Mouse (Mus musculus) retina, embryonic 14.5 days (tissue): ENCODE data around the gene Fam178b.
A peak's percentile ranks its signal among the peaks of the same experiment; 100 is the strongest.

Source experiments
- DNase-seq: peaks from one replicate; pipeline ENCODE4 v3.0.0-alpha.2; 2015; ENCODE audit warnings: low spot score

The Fam178b gene

DNA sequence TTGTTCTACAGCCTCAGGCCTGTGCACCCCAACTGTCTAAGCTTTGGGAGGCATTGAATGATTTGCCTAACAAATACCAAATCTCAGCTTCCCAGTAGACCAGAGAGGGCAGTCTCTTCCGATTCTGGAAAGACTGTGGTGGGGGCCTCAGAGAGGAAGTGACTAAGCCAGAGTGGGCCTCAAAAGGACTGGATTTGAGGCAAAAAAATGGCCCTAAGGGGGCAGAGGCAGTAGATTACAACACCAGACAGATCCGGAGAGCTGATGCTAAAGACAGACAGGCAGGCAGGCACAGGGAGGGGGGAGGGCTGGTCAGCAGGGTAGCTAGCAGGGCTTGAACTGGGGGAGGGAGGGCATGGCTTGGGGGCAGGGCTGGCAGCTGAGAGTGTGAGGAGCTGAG, 116.6 kb downstream of the Fam178b start:
- no peak for DNase-seq

GRCm38 (mm10) chr1:36564101-36564500, 118.9 kb downstream of the Fam178b start:
- DNase-seq = no peak

DNA sequence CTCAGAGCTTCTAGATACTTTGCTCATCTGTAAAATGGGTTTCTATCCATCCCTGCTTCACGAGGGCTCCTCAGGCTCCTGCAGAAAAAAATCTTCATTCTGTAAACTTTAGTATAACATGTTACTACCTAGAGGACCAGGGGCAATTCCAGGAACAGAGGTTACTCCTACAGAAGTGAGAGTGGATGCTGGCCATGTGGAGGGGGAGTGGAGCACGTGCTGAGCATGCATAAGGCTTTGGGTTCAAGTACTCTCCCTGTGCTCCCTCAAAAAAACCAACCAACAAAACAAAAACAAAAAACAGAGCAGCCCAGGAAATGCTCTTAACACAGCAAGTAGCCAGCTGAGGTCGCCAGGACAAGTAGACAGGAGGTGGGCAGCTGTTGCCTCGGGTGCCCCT, 119.4 kb downstream of the Fam178b start:
- DNase-seq = no peak

DNA sequence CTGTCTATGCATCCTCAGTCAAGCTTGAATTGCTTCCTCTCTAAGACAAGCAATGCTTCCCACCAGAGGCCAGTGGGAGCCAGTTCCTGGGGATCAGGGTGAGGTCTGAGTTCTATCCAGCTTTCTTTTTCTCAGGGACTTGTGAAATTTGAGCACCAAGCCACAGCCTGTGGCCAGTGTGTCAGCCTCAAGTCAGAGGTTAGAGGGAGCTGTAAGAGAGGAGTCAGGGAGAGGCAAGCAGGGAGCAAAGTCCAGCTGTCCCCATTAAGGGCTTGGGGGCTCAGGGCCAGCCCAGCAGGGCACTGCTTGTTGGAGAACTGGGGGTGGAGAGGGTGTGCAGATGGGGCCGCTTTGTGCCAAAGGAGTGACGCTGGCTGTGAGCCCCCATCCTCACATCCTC, 119.8 kb downstream of the Fam178b start:
- no peak for DNase-seq

- no peak for DNase-seq
Observed at GRCm38 (mm10) chr1:36562388-36562787, 120.6 kb downstream of the Fam178b start.

GRCm38 (mm10) chr1:36560903-36561302, 122.1 kb downstream of the Fam178b start:
- no peak for DNase-seq

- no peak for DNase-seq
Observed at GRCm38 (mm10) chr1:36559888-36560287, 123.1 kb downstream of the Fam178b start.

- peak; percentile 47 for DNase-seq
Observed at GRCm38 (mm10) chr1:36559256-36559655, 123.7 kb downstream of the Fam178b start.

GRCm38 (mm10) chr1:36558031-36558993, 124.7 kb downstream of the Fam178b start, which contains the start of gene Sema4c:
Gene Sema4c, minus strand, starts transcription at chr1:36558349.
- peak; percentile 78 for DNase-seq

- DNase-seq = peak; percentile 75
Observed at GRCm38 (mm10) chr1:36557457-36558011, 125.4 kb downstream of the Fam178b start.

DNA sequence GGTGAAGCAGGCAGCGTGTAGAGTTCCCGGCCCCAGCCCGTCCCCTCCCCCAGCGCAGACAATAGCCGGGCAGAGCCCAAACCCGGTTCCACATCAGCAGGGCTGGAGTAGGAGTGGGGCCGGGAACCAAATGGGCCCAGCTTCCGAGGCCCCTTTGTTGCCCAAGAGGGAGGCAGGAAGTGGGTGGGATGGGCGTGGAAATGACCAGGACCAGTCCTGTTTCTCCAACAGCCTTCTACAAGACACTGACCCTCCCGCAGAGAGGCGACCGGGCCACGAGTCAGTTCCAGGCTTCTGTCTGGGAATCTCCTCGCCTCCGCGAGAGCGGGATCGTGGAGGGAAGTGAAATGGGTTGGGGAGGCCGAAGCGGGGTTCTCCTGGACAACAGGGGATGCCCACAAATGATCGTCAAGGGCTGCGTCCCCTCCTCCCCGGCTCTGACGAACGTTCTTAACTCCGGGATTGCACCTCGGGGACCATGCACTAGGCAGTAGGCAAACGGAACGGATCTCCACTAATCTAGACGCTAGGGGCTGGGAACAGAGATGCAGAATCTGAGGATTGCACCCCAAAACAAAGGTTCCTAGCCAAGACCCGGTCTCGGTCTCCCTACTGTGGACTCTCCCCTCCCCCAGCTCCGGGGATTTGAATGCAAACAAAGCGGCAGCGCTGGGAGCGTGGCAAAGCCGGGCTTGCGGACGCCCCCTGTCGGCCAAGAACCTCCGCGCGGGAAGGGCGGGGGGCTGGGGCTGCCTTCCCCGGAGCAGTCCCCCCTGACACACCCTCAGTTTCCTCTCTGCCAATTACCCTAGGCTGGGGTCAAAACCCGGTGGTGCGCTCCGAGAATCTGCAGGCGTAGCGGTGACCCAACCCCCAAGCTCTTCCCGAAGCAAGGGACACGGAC, 126.2 kb downstream of the Fam178b start:
- peak; percentile 96 for DNase-seq

DNA sequence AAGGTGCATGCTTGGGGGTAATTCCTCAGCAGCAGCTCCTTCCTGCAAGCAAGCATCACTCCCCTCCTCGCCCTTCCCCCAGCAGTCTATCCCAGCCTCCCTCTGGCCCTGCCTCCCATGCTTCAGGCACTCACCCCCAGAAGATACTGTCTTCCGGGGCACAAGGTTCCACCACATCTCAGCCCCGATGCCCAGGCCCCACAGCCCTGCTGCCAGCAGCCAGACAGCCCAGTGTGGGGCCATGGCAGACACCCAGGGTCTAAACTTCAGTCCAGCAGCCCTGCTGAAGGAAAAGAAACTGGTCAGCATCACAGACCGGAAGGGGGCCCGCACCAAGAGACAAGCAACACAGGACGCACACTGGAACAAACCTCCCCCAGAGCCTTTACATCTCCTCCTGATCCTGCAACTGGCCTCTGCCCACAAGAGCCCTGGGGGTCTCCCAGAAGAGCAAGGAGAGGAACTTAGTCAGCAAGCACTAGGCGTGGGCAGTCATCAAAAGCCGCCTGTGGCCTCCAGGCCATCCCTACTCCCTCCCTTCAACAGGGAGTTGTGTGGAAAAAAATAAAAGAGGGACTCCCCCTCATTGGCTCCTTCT, 127.1 kb downstream of the Fam178b start:
- no peak for DNase-seq

DNA sequence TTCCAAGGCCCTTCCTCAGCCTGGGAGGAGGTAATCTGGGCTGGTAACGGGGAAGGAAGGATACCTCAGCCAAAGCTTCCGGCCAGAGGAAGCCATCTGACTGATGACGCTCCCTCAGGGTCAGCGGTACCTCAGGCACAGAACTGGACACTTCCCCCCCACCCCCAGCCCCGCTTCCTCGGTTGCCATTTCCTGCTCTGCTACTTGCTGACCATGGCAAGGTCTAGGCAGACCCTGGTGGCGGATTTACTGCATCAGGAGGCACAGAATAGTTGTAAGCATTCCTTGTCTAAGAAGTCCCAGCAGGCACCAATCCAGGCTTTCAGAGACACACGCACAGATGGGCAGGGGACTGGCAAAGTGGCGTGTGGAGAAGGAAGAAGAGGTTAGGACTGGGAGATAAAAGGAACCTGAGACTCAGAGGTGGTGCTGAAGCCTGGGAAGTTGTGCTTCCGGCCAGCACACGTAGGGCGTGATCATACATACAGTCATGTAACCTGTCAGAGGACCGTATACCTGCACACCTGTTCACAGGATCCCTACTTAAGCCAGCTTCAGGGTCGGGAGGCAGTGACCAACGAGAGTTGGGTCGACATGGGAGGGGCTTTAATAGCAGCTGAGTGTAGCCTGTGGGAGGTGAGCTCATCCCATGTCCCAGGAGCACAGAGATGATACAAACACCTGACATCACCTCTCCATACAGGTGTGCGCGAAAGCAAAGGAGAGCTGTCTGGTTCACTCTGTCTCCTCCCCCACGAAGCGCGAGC, 128.2 kb downstream of the Fam178b start:
- DNase-seq = no peak

DNA sequence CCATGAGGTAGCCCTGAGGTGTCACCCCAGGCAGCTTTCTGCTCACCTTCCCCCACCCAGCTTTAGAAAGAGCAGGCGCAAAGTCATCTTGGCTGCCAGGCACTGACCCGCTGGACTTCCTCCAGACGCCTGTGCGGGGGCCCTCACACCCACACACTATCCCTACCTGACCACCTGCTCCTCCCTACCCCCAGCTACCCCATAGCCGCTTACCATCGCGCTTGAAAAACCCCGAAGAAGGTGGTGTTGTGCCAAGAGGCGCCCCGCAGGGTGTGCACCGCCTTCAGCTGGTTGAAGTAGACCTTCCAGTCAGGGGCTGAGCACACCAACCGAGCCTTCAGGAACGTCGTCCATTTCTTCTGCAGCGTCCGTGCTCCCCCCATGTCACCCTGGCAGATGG, 130.5 kb downstream of the Fam178b start:
- DNase-seq = no peak

- no peak for DNase-seq
Observed at GRCm38 (mm10) chr1:36551904-36552303, 131.1 kb downstream of the Fam178b start.

GRCm38 (mm10) chr1:36550075-36550863, 132.7 kb downstream of the Fam178b start:
- DNase-seq = no peak

DNA sequence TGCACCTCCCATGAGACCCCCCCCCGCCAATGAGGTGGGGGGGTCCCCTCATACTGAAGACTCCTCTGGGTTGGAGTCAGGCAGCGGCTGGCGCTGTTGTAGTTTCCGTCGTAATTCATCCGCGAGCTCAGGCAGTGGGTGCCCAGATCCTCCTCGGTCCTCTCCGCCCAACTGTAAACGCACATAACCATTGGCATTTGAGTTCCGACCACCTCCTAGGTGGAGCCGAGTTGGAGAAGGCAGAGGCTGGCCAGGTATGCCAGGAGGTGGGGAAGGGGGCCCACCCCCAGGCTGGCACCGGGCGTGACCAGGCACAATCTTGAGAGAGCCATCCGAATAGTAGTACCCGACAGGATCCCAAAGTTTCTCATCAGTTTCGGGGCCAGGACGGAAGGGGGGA, 133.5 kb downstream of the Fam178b start:
- no peak for DNase-seq

GRCm38 (mm10) chr1:36548771-36549170, 134.2 kb downstream of the Fam178b start:
- DNase-seq = no peak

- no peak for DNase-seq
Observed at GRCm38 (mm10) chr1:36547981-36548598, 134.9 kb downstream of the Fam178b start.
